Mouse (Mus musculus) myocyte (in vitro differentiated cells): ENCODE results near the gene Fstl5.

Experiments used
- CEBPB ChIP-seq: IDR thresholded peaks from 2 replicates; pipeline ENCODE4 v1.6.1; 2011; ENCODE audit warnings: mild to moderate bottlenecking, moderate library complexity; ENCODE audit not compliant: poor library complexity, insufficient read depth, severe bottlenecking
- MAX ChIP-seq: IDR thresholded peaks from one replicate; pipeline ENCODE4 v1.6.1; 2011; ENCODE audit warnings: low read depth, mild to moderate bottlenecking, control low read depth
- POLR2A ChIP-seq: IDR thresholded peaks from one replicate; pipeline ENCODE4 v1.6.1; 2011; ENCODE audit warnings: low read depth, mild to moderate bottlenecking, control low read depth, moderate library complexity; ENCODE audit not compliant: insufficient read length
- TCF3 ChIP-seq: IDR thresholded peaks from one replicate; pipeline ENCODE4 v1.6.1; 2011; ENCODE audit warnings: low read depth, control low read depth; ENCODE audit not compliant: insufficient read length
- USF1 ChIP-seq: IDR thresholded peaks from one replicate; pipeline ENCODE4 v1.6.1; 2011; ENCODE audit warnings: low read depth, mild to moderate bottlenecking, control low read depth, moderate library complexity

- TF ChIP-seq POLR2A: no peak
- TF ChIP-seq USF1: no peak
- no peak for TF ChIP-seq MAX
- no peak for TF ChIP-seq CEBPB
- TF ChIP-seq TCF3: no peak
Observed at GRCm38 (mm10) chr3:76428775-76429372, 354.8 kb downstream of the Fstl5 start.
